Mouse (Mus musculus) c-Kit-negative CD71-positive TER-119-positive erythroid progenitor cells, embryonic 14.5 days (primary cell): Measurements from ENCODE around the gene BC051665.

Source experiments
- DNase-seq: peaks from one replicate; pipeline ENCODE4 v3.0.0-alpha.2; 2013; ENCODE audit warnings: low read depth, low spot score

The BC051665 gene

GRCm38 (mm10) chr13:60743381-60744077 lies 42.6 kb downstream of the BC051665 start:
- peak; percentile 58 for DNase-seq

- no peak for DNase-seq
Observed at GRCm38 (mm10) chr13:60742611-60743010, 43.6 kb downstream of the BC051665 start.

- DNase-seq = no peak
Observed at GRCm38 (mm10) chr13:60740248-60740647, 45.9 kb downstream of the BC051665 start.

- DNase-seq = peak; percentile 55
Observed at GRCm38 (mm10) chr13:60738429-60738828, 47.7 kb downstream of the BC051665 start.

GRCm38 (mm10) chr13:60737632-60738324 lies 48.4 kb downstream of the BC051665 start:
- peak; percentile 52 for DNase-seq

GRCm38 (mm10) chr13:60736421-60737105 lies 49.6 kb downstream of the BC051665 start:
- no peak for DNase-seq

GRCm38 (mm10) chr13:60735306-60735705 lies 50.9 kb downstream of the BC051665 start:
- DNase-seq = no peak
